Mouse (Mus musculus) yolk sac, embryonic 10.5 days (tissue): ENCODE results near the gene Fap.

ENCODE experiments used
- DNase-seq: peaks from one replicate; pipeline ENCODE4 v3.0.0-alpha.2; 2017; ENCODE audit warnings: low spot score

The Fap gene

GRCm38 (mm10) chr2:62526399-62526798, 47.5 kb downstream of the Fap start:
- no peak for DNase-seq

- no peak for DNase-seq
Observed at GRCm38 (mm10) chr2:62517790-62518189, 56.1 kb downstream of the Fap start.

- DNase-seq = no peak
Observed at GRCm38 (mm10) chr2:62514477-62514876, 59.4 kb downstream of the Fap start.

- no peak for DNase-seq
Observed at GRCm38 (mm10) chr2:62513477-62513876, 60.4 kb downstream of the Fap start.

- DNase-seq = no peak
Observed at GRCm38 (mm10) chr2:62507130-62507529, 66.7 kb downstream of the Fap start.

- no peak for DNase-seq
Observed at GRCm38 (mm10) chr2:62506441-62506840, 67.4 kb downstream of the Fap start.

GRCm38 (mm10) chr2:62504269-62504796, 69.5 kb downstream of the Fap start:
- DNase-seq = no peak

GRCm38 (mm10) chr2:62503326-62503725, 70.5 kb downstream of the Fap start:
- no peak for DNase-seq

DNA sequence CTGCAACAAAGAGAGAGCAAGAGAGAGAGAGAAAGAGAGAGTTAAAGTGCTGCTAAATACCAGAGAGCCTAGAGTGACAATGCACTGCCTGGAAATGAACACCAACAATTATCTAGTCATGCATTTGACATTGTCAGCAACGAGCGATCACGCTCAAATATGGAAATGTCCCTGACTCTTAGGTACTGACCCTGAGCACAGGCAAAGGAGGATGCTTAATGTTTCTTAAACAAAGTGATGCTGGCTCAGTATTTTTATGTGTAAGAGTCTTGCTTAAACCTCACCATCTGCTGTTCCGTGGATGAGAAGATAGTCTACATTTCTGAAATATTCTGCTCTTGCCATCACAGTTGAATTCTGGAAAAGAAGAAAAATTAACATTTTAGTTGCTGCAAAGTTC, 71.4 kb downstream of the Fap start:
- DNase-seq = no peak

DNA sequence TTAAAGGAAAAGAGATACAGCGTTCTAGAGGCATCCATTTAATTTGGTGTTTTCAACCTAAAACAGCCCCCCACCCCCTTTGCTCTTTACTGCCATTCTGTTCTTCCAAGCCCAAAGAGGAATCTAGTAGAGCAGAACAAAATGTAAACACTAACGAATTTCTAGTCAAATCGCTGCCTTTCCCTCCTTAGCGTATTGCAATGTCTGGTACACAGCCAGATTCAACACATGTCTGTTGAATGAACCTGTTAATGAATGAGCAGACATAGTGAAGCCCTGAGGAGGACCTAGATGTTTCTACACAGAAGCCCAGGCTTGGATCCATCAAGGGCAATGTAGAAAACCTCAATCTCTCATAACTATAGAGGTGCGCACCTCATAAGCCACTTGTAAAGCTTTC, 75.1 kb downstream of the Fap start:
- no peak for DNase-seq

GRCm38 (mm10) chr2:62498086-62498485, 75.8 kb downstream of the Fap start:
- no peak for DNase-seq

GRCm38 (mm10) chr2:62497333-62498002, 76.4 kb downstream of the Fap start:
- no peak for DNase-seq

GRCm38 (mm10) chr2:62495407-62495806, 78.5 kb downstream of the Fap start:
- no peak for DNase-seq

- no peak for DNase-seq
Observed at GRCm38 (mm10) chr2:62489832-62490231, 84.0 kb downstream of the Fap start.

GRCm38 (mm10) chr2:62484906-62485305, 89.0 kb downstream of the Fap start:
- DNase-seq = no peak

DNA sequence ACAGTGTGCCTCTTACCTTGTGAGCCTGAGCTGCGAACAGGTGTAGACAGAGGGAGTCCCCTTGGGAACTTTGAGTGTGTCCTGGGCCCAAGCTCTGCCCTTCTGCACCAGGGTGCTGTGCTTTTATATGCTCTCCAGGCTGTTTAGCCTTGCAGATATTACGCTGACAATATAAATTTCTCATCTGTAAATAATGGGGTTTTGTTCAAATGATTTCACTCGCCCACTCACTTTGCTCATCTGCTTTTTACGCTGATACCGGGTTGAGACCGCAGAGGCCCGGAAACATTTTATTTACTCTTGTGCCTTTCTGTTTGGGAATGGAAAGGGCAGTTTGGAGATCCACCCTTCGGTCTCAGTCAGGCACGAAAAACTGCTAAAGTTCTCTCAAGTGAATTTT, 90.3 kb downstream of the Fap start, which contains the start of gene Gcg:
Gene Gcg, minus strand, starts transcription at position 101 of the 400 bp plus-strand sequence.
- DNase-seq = no peak

DNA sequence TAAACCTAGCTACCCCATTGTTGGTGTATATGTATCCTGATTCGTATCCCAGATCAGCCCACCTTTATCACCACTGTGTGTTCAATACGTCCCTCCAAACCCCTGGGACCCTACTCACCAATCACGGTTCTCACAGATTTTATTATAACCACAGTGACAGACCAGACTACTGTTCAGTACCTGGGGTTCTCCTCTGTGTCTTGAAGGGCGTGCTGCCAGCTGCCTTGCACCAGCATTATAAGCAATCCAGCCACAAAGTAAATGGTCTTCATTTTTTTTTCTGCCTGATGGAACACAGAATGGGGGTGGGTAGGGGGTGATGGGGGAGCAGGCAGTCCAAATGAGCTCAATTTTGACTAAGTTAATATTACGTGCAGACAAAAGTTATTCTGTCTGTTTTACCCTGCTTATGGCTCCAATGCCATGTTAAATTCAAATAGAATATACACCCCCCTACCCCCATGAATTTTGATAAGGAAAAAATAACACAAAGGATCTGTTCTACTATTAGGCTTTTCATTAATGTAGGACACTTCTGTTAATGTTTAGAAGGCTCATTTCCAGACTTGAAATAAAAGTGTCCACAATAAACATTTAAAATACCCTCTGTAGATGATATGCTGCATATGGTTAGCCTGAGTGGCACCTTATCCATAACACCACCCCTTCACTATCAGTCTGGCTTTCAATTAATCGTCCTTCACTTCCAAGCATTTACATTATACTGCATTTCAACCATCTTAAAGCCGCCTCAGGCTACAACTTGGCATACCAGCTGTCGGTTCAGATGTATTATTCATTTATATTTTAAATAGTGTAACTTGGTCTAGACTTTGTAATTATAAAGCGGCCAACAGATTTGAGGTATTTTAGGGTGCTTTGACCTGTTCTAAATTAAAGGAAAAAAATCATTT, 93.3 kb downstream of the Fap start:
- DNase-seq = no peak

GRCm38 (mm10) chr2:62469551-62469950, 104.3 kb downstream of the Fap start:
- no peak for DNase-seq

GRCm38 (mm10) chr2:62463287-62463686, 110.6 kb downstream of the Fap start:
- DNase-seq = no peak

DNA sequence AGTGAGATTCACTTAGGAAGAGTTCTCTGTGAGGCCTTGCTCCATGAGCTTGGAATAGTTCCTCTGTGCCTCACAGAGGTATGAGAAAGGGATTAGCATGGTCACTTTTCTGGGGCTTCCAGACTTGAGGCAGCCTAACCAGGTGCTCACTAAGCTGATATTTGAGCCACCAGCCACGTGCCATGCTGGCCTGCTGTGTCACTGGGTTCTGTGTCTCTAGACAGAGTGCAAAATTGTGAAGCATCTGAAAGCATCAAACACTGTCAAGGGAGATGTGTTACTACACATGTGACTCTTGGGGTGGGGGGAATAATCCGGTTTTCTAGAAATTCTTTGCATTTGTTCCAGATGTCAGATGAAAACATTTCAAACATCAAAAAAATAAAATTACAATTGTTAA, 111.7 kb downstream of the Fap start:
- no peak for DNase-seq

GRCm38 (mm10) chr2:62460815-62461450, 112.9 kb downstream of the Fap start:
- DNase-seq = no peak

GRCm38 (mm10) chr2:62460231-62460710, 113.6 kb downstream of the Fap start:
- no peak for DNase-seq
